Mouse (Mus musculus): ENCODE results near the gene Dhx8. TPM values are rescaled to one million over a fixed set of nuclear protein-coding genes. Genes with fewer than 3 reads are reported as not detected.

Gene Dhx8
- polyA plus RNA-seq, 1 experiment from 2014 or later, result 17.2 TPM

GRCm38 (mm10) chr11:101805113-101805704 lies 72.5 kb downstream of the Dhx8 start:
- no peak overlapping the region for H3K4me2 ChIP-seq
- ATAC-seq (replicated peaks; ENCODE audit: insufficient number of reproducible peaks, insufficient read depth, low FRiP score, low read depth), result no peak
- no peaks in the 10 kb centered on the region for H3K9me3 ChIP-seq (replicated peaks)
- no peak overlapping the region for H3K27ac ChIP-seq
- no peaks in the 10 kb centered on the region for H3K36me3 ChIP-seq
- no peak overlapping the region for H3K9ac ChIP-seq
- H3K4me1 ChIP-seq (replicated peaks), result peaks cover 9% of the 10 kb centered on the region
- WGBS, result 74% methylated on average over 8 of the region's 8 CpGs
- H3K27me3 ChIP-seq, result peaks cover 21% of the 10 kb centered on the region
- H3K4me3 ChIP-seq, result no peak overlapping the region

- H3K27ac ChIP-seq, result no peak overlapping the region
- no peaks in the 10 kb centered on the region for H3K9me3 ChIP-seq (replicated peaks)
- H3K36me3 ChIP-seq, result no peaks in the 10 kb centered on the region
- no peak overlapping the region for H3K9ac ChIP-seq
- H3K27me3 ChIP-seq, result peaks cover 27% of the 10 kb centered on the region
- no peak for ATAC-seq (replicated peaks; ENCODE audit: insufficient number of reproducible peaks, insufficient read depth, low FRiP score, low read depth)
- no peak overlapping the region for H3K4me2 ChIP-seq
- no peak overlapping the region for H3K4me3 ChIP-seq
- peaks cover 4% of the 10 kb centered on the region; the same call in 1 of the 2 replicates for H3K4me1 ChIP-seq (replicated peaks)
- WGBS, result 51% methylated on average over 12 of the region's 12 CpGs
These were observed 74.0 kb downstream of the Dhx8 start for GRCm38 (mm10) chr11:101806741-101807140.

GRCm38 (mm10) chr11:101807266-101807665 lies 74.5 kb downstream of the Dhx8 start:
- Histone ChIP-seq H3K4me3 (no peak overlapping the region), H3K27ac (no peak overlapping the region), H3K4me1 (replicated peaks) (no peaks in the 10 kb centered on the region), H3K9me3 (replicated peaks) (no peaks in the 10 kb centered on the region), H3K36me3 (no peaks in the 10 kb centered on the region), H3K27me3 (peaks cover 27% of the 10 kb centered on the region), H3K4me2 (no peak overlapping the region), H3K9ac (no peak overlapping the region)
- ATAC-seq (replicated peaks; ENCODE audit: insufficient number of reproducible peaks, insufficient read depth, low FRiP score, low read depth), result no peak
- 74% methylated on average over 10 of the region's 10 CpGs for WGBS

- WGBS, result 49% methylated on average over 15 of the region's 15 CpGs
- H3K9me3 ChIP-seq (replicated peaks), result no peaks in the 10 kb centered on the region
- no peak for ATAC-seq (replicated peaks; ENCODE audit: insufficient number of reproducible peaks, insufficient read depth, low FRiP score, low read depth)
- no peak overlapping the region for H3K4me2 ChIP-seq
- H3K4me1 ChIP-seq (replicated peaks), result peaks cover 2% of the 10 kb centered on the region
- H3K4me3 ChIP-seq, result no peak overlapping the region
- peaks cover 27% of the 10 kb centered on the region for H3K27me3 ChIP-seq
- no peak overlapping the region for H3K9ac ChIP-seq
- no peaks in the 10 kb centered on the region for H3K36me3 ChIP-seq
- no peak overlapping the region for H3K27ac ChIP-seq
These were observed 76.5 kb downstream of the Dhx8 start for GRCm38 (mm10) chr11:101809060-101809828.

- H3K27ac ChIP-seq, result no peak overlapping the region
- WGBS, result 3% methylated on average over 7 of the region's 7 CpGs
- no peak for ATAC-seq (replicated peaks; ENCODE audit: insufficient number of reproducible peaks, insufficient read depth, low FRiP score, low read depth)
- no peaks in the 10 kb centered on the region for H3K9me3 ChIP-seq (replicated peaks)
- no peak overlapping the region for H3K9ac ChIP-seq
- no peak overlapping the region for H3K4me3 ChIP-seq
- H3K4me2 ChIP-seq, result no peak overlapping the region
- H3K36me3 ChIP-seq, result no peaks in the 10 kb centered on the region
- peaks cover 19% of the 10 kb centered on the region for H3K4me1 ChIP-seq (replicated peaks)
- H3K27me3 ChIP-seq, result peaks cover 17% of the 10 kb centered on the region
These were observed 80.5 kb downstream of the Dhx8 start for GRCm38 (mm10) chr11:101813259-101813658.

GRCm38 (mm10) chr11:101814375-101815102 lies 81.8 kb downstream of the Dhx8 start:
- no peak overlapping the region for H3K27ac ChIP-seq
- H3K27me3 ChIP-seq, result peaks cover 11% of the 10 kb centered on the region
- peak overlapping the region; percentile 18; the same call in 1 of the 2 replicates for H3K9ac ChIP-seq
- 0 out of 2 replicates have a peak, but pooled peaks have one; percentile 11 for ATAC-seq (replicated peaks; ENCODE audit: insufficient number of reproducible peaks, insufficient read depth, low FRiP score, low read depth)
- H3K4me1 ChIP-seq (replicated peaks), result peaks cover 19% of the 10 kb centered on the region
- H3K4me2 ChIP-seq, result peak overlapping the region; percentile 52
- no peaks in the 10 kb centered on the region for H3K36me3 ChIP-seq
- H3K4me3 ChIP-seq, result peak overlapping the region; percentile 14; the same call in 1 of the 2 replicates
- no peaks in the 10 kb centered on the region for H3K9me3 ChIP-seq (replicated peaks)
- WGBS, result 21% methylated on average over 23 of the region's 23 CpGs

GRCm38 (mm10) chr11:101815103-101816085 lies 82.7 kb downstream of the Dhx8 start:
- H3K9ac ChIP-seq, result no peak overlapping the region
- no peaks in the 10 kb centered on the region for H3K9me3 ChIP-seq (replicated peaks)
- H3K4me3 ChIP-seq, result no peak overlapping the region
- no peak overlapping the region for H3K27ac ChIP-seq
- peak overlapping the region; percentile 52; the same call in 1 of the 2 replicates for H3K4me2 ChIP-seq
- ATAC-seq (replicated peaks; ENCODE audit: insufficient number of reproducible peaks, insufficient read depth, low FRiP score, low read depth), result no peak
- WGBS, result 22% methylated on average over 22 of the region's 22 CpGs
- H3K4me1 ChIP-seq (replicated peaks), result peaks cover 20% of the 10 kb centered on the region
- H3K36me3 ChIP-seq, result no peaks in the 10 kb centered on the region
- peaks cover 4% of the 10 kb centered on the region; the same call in 1 of the 2 replicates for H3K27me3 ChIP-seq

Other genes starting within 250 kb of the Dhx8 start
- 6.6 TPM in 2 replicates for gene Brca1, start 181.0 kb upstream of the Dhx8 start, polyA plus RNA-seq (2015; fragmentation: Nextera tagmentation; extraction: Ambion mirVana)
- 58.5 and 60.6 TPM in 2 replicates for gene Nbr1, start 180.8 kb upstream of the Dhx8 start, polyA plus RNA-seq (2015; fragmentation: Nextera tagmentation; extraction: Ambion mirVana)
- gene Tmem106a, start 150.7 kb upstream of the Dhx8 start, polyA plus RNA-seq (2015; fragmentation: Nextera tagmentation; extraction: Ambion mirVana), result 4.8 and 6.8 TPM in 2 replicates
- gene Gm11634, start 133.7 kb upstream of the Dhx8 start, polyA plus RNA-seq (2015; fragmentation: Nextera tagmentation; extraction: Ambion mirVana), result not detected in 2 replicates
- gene Rdm1, start 105.7 kb upstream of the Dhx8 start, polyA plus RNA-seq (2015; fragmentation: Nextera tagmentation; extraction: Ambion mirVana), result 45.6 and 46.4 TPM in 2 replicates
- 6.1 and 7.2 TPM in 2 replicates for gene Arl4d, start 67.4 kb upstream of the Dhx8 start, polyA plus RNA-seq (2015; fragmentation: Nextera tagmentation; extraction: Ambion mirVana)
- gene Etv4, start 52.5 kb downstream of the Dhx8 start, polyA plus RNA-seq (2015; fragmentation: Nextera tagmentation; extraction: Ambion mirVana), result 3.5 and 5.8 TPM in 2 replicates
- gene Meox1, start 161.5 kb downstream of the Dhx8 start, polyA plus RNA-seq (2015; fragmentation: Nextera tagmentation; extraction: Ambion mirVana), result 15.7 and 19.8 TPM in 2 replicates
- 3.9 and 4.4 TPM in 2 replicates for gene Sost, start 234.1 kb downstream of the Dhx8 start, polyA plus RNA-seq (2015; fragmentation: Nextera tagmentation; extraction: Ambion mirVana)